Mouse (Mus musculus): Measurements from ENCODE around the gene Speer4f1. TPM values are rescaled to one million over a fixed set of nuclear protein-coding genes. Genes with fewer than 3 reads are reported as not detected.
"Not testable (repeated sequence)": the region's sequence is repeated elsewhere in the genome, so short reads cannot be mapped to it uniquely, and the experiment has no call there.

The Speer4f1 gene
- polyA plus RNA-seq, 1 experiment = 7.4 TPM

DNA sequence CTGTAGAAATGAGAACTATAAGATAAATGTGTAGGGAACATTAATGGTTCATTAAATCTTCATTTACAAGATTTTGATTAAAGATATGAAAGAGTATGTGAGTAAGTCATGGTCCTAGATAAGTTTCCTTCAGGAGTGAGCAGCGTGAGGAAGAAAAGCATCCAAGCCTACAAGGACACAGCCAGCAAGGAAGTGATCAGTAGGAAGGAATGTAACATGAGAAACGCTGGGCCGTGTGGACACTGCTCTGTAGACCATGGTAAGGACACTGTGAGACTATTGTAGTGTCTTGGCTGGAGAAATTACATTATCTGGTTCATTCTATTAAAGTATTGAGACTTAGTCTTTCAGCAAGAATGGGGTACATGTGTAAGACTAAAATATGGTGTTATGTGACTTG, 19.2 kb upstream of the Speer4f1 start:
- H3K4me3 ChIP-seq (ENCODE audit: control insufficient read depth, low read depth, low read length) = no peak overlapping the region
- H3K27me3 ChIP-seq (ENCODE audit: control insufficient read depth, insufficient read depth, low read length) = no peaks in the 10 kb centered on the region
- H3K36me3 ChIP-seq (ENCODE audit: control insufficient read depth, insufficient read depth, low read length) = no peaks in the 10 kb centered on the region
- no peak overlapping the region for H3K27ac ChIP-seq (ENCODE audit: control insufficient read depth, insufficient read depth, low read depth, low read length)
- TF ChIP-seq POLR2A (IDR thresholded peaks at IDR 0.05; ENCODE audit: control insufficient read depth, low read depth, low read length) (no peak), CTCF (IDR thresholded peaks at IDR 0.05; ENCODE audit: control insufficient read depth, insufficient read depth, insufficient replicate concordance, low read depth, low read length) (no peak)
- no peaks in the 10 kb centered on the region for H3K4me1 ChIP-seq (ENCODE audit: control insufficient read depth, insufficient read depth, low read length)

DNA sequence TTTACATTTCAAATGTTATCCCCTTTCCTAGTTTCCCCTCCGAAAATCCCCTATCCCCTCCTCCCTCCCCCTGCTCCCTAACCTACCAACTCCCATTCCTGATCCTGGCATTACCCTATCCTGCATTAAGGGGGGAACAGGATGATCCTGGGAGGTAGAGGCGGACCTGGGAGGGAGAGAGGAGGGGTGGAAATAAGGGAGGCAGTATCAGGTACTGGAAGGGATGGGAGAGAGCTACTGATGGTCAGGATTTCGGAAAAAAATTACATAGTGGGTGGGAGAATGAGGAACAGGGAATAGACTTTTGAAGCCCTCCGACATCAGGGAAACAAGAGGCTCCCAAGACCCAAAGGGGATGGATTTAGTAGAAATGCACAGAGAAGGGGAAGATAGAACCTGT, 7.8 kb upstream of the Speer4f1 start:
- H3K27me3 ChIP-seq (ENCODE audit: control insufficient read depth, insufficient read depth, low read length); H3K4me1 ChIP-seq (ENCODE audit: control insufficient read depth, insufficient read depth, low read length); H3K4me3 ChIP-seq (ENCODE audit: control insufficient read depth, low read depth, low read length); H3K27ac ChIP-seq (ENCODE audit: control insufficient read depth, insufficient read depth, low read depth, low read length); H3K36me3 ChIP-seq (ENCODE audit: control insufficient read depth, insufficient read depth, low read length): not testable (repeated sequence)

DNA sequence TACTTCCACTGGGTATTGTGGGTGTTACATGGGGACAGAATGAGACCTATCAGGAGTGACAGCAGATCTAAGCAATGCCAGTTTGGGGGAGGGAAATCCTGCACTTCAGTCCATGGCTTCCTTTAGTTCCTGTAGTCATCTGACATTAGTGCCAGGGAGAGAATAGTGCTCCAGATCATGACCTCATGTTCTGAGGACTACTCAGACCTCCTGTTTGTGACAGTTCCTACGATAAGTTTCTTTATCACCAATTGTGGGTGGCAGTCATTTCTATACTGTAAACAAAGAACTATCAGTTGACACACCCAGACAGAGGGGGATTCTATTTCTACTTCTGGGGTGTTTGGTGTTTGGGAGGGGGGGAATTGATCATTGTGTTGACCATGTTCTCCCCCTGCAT, 578 bp downstream of the Speer4f1 start:
- Histone ChIP-seq H3K4me3 (ENCODE audit: control insufficient read depth, low read depth, low read length) (peak overlapping the region; percentile 80; the same call in 1 of the 2 replicates), H3K36me3 (ENCODE audit: control insufficient read depth, insufficient read depth, low read length) (no peaks in the 10 kb centered on the region), H3K4me1 (ENCODE audit: control insufficient read depth, insufficient read depth, low read length) (no peaks in the 10 kb centered on the region), H3K27me3 (ENCODE audit: control insufficient read depth, insufficient read depth, low read length) (no peaks in the 10 kb centered on the region), H3K27ac (ENCODE audit: control insufficient read depth, insufficient read depth, low read depth, low read length) (no peak overlapping the region)
- no peak for TF ChIP-seq POLR2A (IDR thresholded peaks at IDR 0.05; ENCODE audit: control insufficient read depth, low read depth, low read length)
- no peak for TF ChIP-seq CTCF (IDR thresholded peaks at IDR 0.05; ENCODE audit: control insufficient read depth, insufficient read depth, insufficient replicate concordance, low read depth, low read length)

DNA sequence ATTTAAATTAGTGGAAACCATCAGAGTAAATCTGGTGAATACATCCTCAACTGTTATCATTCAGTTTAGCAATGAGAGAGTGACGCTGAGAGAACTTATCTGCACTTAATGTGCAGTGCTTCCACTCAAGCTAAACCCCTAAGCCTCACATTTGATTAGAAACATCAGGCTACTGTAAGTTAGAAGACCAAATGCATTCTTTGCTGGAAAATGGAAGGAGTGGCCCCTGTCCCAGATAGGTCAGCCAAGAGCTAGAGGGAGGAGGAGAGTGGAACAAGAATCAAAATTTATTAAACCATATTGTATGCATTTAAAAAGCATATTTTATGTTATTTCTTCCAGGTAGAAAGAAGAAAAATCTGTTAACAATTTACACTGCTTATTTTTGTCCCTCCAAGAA, 14.0 kb downstream of the Speer4f1 start:
- H3K4me3 ChIP-seq (ENCODE audit: control insufficient read depth, low read depth, low read length) = no peak overlapping the region
- H3K36me3 ChIP-seq (ENCODE audit: control insufficient read depth, insufficient read depth, low read length) = no peaks in the 10 kb centered on the region
- H3K4me1 ChIP-seq (ENCODE audit: control insufficient read depth, insufficient read depth, low read length) = no peaks in the 10 kb centered on the region
- no peak overlapping the region for H3K27ac ChIP-seq (ENCODE audit: control insufficient read depth, insufficient read depth, low read depth, low read length)
- TF ChIP-seq CTCF (IDR thresholded peaks at IDR 0.05; ENCODE audit: control insufficient read depth, insufficient read depth, insufficient replicate concordance, low read depth, low read length) (no peak), POLR2A (IDR thresholded peaks at IDR 0.05; ENCODE audit: control insufficient read depth, low read depth, low read length) (no peak)
- H3K27me3 ChIP-seq (ENCODE audit: control insufficient read depth, insufficient read depth, low read length) = no peaks in the 10 kb centered on the region

DNA sequence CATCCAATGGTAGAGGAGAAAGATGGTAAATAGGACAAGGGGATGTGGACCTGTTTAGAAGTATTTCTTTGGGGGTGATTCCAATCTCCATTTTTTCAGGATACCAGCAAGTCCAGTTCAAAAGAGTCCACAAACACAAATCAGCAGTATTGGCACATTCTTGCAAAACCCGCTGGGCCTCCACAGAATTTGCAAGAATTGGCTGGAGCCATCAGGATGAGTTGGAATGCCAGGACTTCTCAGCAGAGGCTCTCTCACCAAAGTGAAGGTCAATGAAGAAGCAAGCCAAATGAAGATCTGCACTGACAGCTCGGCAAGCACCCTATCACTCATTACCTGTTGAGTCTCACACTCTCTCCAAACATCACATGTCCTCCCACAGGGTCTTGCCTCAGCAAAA, 19.7 kb downstream of the Speer4f1 start:
- Histone ChIP-seq H3K4me1 (ENCODE audit: control insufficient read depth, insufficient read depth, low read length) (no peaks in the 10 kb centered on the region), H3K36me3 (ENCODE audit: control insufficient read depth, insufficient read depth, low read length) (no peaks in the 10 kb centered on the region), H3K27ac (ENCODE audit: control insufficient read depth, insufficient read depth, low read depth, low read length) (no peak overlapping the region), H3K4me3 (ENCODE audit: control insufficient read depth, low read depth, low read length) (no peak overlapping the region), H3K27me3 (ENCODE audit: control insufficient read depth, insufficient read depth, low read length) (no peaks in the 10 kb centered on the region)
- TF ChIP-seq POLR2A (IDR thresholded peaks at IDR 0.05; ENCODE audit: control insufficient read depth, low read depth, low read length) = no peak
- TF ChIP-seq CTCF (IDR thresholded peaks at IDR 0.05; ENCODE audit: control insufficient read depth, insufficient read depth, insufficient replicate concordance, low read depth, low read length) = no peak

DNA sequence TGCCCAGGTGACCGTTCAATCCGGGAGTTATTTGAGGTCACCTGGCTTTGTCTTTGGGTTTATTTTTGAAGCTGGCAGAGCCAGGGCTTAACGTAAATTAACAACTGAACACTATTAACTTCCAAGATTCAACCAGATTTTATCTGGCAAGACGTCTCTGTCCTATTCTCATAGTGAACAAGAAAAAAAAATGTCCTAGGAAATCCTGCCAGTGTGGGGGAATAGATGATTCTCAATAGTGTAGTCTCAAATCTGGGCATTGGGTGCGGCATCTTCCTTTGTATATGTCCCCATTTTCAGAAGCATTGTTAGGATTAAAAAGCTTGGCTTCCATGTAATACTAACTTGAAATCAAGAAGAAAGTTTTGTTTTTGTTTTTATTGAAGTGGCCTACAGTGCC, 20.8 kb downstream of the Speer4f1 start:
- Histone ChIP-seq H3K4me1 (ENCODE audit: control insufficient read depth, insufficient read depth, low read length) (no peaks in the 10 kb centered on the region), H3K27ac (ENCODE audit: control insufficient read depth, insufficient read depth, low read depth, low read length) (no peak overlapping the region), H3K36me3 (ENCODE audit: control insufficient read depth, insufficient read depth, low read length) (no peaks in the 10 kb centered on the region), H3K4me3 (ENCODE audit: control insufficient read depth, low read depth, low read length) (no peak overlapping the region), H3K27me3 (ENCODE audit: control insufficient read depth, insufficient read depth, low read length) (no peaks in the 10 kb centered on the region)
- no peak for TF ChIP-seq CTCF (IDR thresholded peaks at IDR 0.05; ENCODE audit: control insufficient read depth, insufficient read depth, insufficient replicate concordance, low read depth, low read length)
- no peak for TF ChIP-seq POLR2A (IDR thresholded peaks at IDR 0.05; ENCODE audit: control insufficient read depth, low read depth, low read length)

DNA sequence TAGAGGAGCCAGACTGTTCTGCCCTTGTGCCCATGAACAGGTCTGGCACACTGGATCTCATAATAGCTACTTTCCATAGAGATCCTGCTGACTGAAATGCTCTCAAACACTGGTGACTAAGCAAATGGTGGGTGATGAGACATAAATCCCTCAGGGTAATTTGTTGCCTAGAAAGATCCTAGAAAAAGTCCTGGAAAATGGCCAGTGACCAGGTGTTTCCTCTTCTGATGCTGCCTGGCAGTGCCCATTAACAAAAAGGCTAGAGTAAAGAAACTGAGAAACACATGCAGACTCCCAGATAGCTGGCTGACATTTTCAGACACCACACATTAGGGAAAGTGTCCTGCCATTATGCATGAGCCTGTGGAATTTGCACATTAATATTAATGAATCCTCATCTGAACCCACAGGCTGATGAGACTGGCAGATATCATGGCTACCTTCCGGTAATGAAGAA, 24.0 kb downstream of the Speer4f1 start:
- H3K27me3 ChIP-seq (ENCODE audit: control insufficient read depth, insufficient read depth, low read length) = no peaks in the 10 kb centered on the region
- TF ChIP-seq CTCF (IDR thresholded peaks at IDR 0.05; ENCODE audit: control insufficient read depth, insufficient read depth, insufficient replicate concordance, low read depth, low read length) (no peak), POLR2A (IDR thresholded peaks at IDR 0.05; ENCODE audit: control insufficient read depth, low read depth, low read length) (no peak)

DNA sequence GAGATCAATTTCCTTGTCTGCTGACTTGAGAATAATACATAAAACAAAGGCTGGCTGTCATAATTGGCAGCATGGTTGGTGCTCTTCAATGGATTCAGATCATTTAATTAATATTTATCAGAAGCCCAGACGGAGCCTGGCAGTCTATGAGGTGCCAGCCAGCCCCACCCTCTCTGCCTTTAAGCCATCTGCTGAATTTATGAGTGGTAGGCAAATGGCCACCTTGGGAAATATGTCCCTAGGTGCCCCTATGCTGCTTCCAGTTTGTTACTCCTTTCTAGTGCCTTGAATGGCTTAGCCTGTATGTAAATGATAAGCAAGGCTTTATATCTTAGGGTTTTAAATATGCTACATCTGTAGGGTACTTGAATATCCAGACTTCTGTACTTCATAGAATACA, 25.0 kb downstream of the Speer4f1 start:
- Histone ChIP-seq H3K4me3 (ENCODE audit: control insufficient read depth, low read depth, low read length) (no peak overlapping the region), H3K27ac (ENCODE audit: control insufficient read depth, insufficient read depth, low read depth, low read length) (no peak overlapping the region), H3K36me3 (ENCODE audit: control insufficient read depth, insufficient read depth, low read length) (no peaks in the 10 kb centered on the region), H3K4me1 (ENCODE audit: control insufficient read depth, insufficient read depth, low read length) (no peaks in the 10 kb centered on the region), H3K27me3 (ENCODE audit: control insufficient read depth, insufficient read depth, low read length) (no peaks in the 10 kb centered on the region)
- no peak for TF ChIP-seq CTCF (IDR thresholded peaks at IDR 0.05; ENCODE audit: control insufficient read depth, insufficient read depth, insufficient replicate concordance, low read depth, low read length)
- TF ChIP-seq POLR2A (IDR thresholded peaks at IDR 0.05; ENCODE audit: control insufficient read depth, low read depth, low read length) = no peak

More for the DNA sequence above, 24.0 kb downstream of the Speer4f1 start:
- Histone ChIP-seq H3K4me1 (ENCODE audit: control insufficient read depth, insufficient read depth, low read length) (no peaks in the 10 kb centered on the region), H3K27ac (ENCODE audit: control insufficient read depth, insufficient read depth, low read depth, low read length) (no peak overlapping the region), H3K4me3 (ENCODE audit: control insufficient read depth, low read depth, low read length) (no peak overlapping the region), H3K36me3 (ENCODE audit: control insufficient read depth, insufficient read depth, low read length) (no peaks in the 10 kb centered on the region)
